Mouse (Mus musculus): ENCODE measurements around the gene Kank1. TPM values are rescaled to one million over a fixed set of nuclear protein-coding genes. Genes with fewer than 3 reads are reported as not detected.

Gene Kank1
- total and polyA plus RNA-seq, 2 experiments from 2014 or later: 27.0 to 41.2 TPM

GRCm38 (mm10) chr19:25344371-25344770 lies 107.6 kb downstream of the Kank1 start:
- peak; percentile 21 for DNase-seq (ENCODE audit: low spot score)
- ATAC-seq (ENCODE audit: insufficient read depth, low read depth): no peak
- Histone ChIP-seq H3K4me2 (ENCODE audit: low read depth, low read length) (peak overlapping the region; percentile 68), H3K9me3 (replicated peaks; ENCODE audit: control insufficient read depth, low read length) (no peaks in the 10 kb centered on the region), H3K4me1 (ENCODE audit: control insufficient read depth, insufficient read depth) (peaks cover 15% of the 10 kb centered on the region), H3K4me3 (ENCODE audit: low read depth, low read length) (peak overlapping the region; percentile 39), H3K27ac (ENCODE audit: low read depth) (peak overlapping the region; percentile 43; the same call in 1 of the 2 replicates), H3K36me3 (replicated peaks; ENCODE audit: control insufficient read depth, insufficient read depth, low read length) (no peaks in the 10 kb centered on the region), H3K9ac (replicated peaks; ENCODE audit: low read depth, low read length) (peak overlapping the region; percentile 48; the same call in 1 of the 2 replicates), H3K27me3 (ENCODE audit: control insufficient read depth, insufficient read depth, low read length) (no peaks in the 10 kb centered on the region)
- TF ChIP-seq EP300 (IDR thresholded peaks at IDR 0.05; ENCODE audit: low read depth) (no peak), CTCF (IDR thresholded peaks at IDR 0.05; ENCODE audit: low read depth) (no peak)
- 14% methylated on average over 6 of the region's 6 CpGs for WGBS

GRCm38 (mm10) chr19:25345972-25346371 lies 109.2 kb downstream of the Kank1 start:
- peaks cover 15% of the 10 kb centered on the region for H3K4me1 ChIP-seq (ENCODE audit: control insufficient read depth, insufficient read depth)
- no peak overlapping the region for H3K27ac ChIP-seq (ENCODE audit: low read depth)
- H3K4me3 ChIP-seq (ENCODE audit: low read depth, low read length): no peak overlapping the region
- DNase-seq (ENCODE audit: low spot score): no peak
- no peaks in the 10 kb centered on the region for H3K27me3 ChIP-seq (ENCODE audit: control insufficient read depth, insufficient read depth, low read length)
- no peak for TF ChIP-seq EP300 (IDR thresholded peaks at IDR 0.05; ENCODE audit: low read depth)
- TF ChIP-seq CTCF (IDR thresholded peaks at IDR 0.05; ENCODE audit: low read depth): no peak
- no peak for ATAC-seq (ENCODE audit: insufficient read depth, low read depth)
- WGBS: 86% methylated on average over 5 of the region's 5 CpGs
- H3K9me3 ChIP-seq (replicated peaks; ENCODE audit: control insufficient read depth, low read length): no peaks in the 10 kb centered on the region
- H3K9ac ChIP-seq (replicated peaks; ENCODE audit: low read depth, low read length): no peak overlapping the region
- H3K36me3 ChIP-seq (replicated peaks; ENCODE audit: control insufficient read depth, insufficient read depth, low read length): no peaks in the 10 kb centered on the region
- no peak overlapping the region for H3K4me2 ChIP-seq (ENCODE audit: low read depth, low read length)

DNA sequence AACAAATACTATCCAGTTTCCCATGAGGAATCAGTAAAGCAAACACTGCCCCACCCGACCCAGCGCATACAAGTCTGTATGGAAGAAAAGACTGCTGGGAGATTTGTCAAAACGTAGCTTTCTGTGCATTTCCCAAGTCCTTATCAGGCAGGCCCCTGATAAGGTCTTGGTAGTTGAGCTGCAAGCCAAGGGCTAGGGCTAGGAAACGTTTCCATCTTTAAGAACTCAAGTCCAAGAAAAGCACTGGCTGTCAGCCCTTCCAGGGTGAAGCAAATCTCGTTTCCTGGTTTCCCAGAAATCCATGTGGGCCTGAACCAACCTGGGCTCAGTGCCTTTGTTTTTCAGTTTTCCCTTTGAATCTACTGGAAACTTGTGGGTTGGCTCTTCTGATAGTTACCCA lies 110.7 kb downstream of the Kank1 start:
- H3K4me1 ChIP-seq (ENCODE audit: control insufficient read depth, insufficient read depth): peaks cover 15% of the 10 kb centered on the region
- 22% methylated on average over 5 of the region's 5 CpGs for WGBS

GRCm38 (mm10) chr19:25351257-25351955 lies 114.6 kb downstream of the Kank1 start:
- Histone ChIP-seq H3K27me3 (ENCODE audit: control insufficient read depth, insufficient read depth, low read length) (no peaks in the 10 kb centered on the region), H3K4me2 (ENCODE audit: low read depth, low read length) (no peak overlapping the region)

More for the DNA sequence above, 110.7 kb downstream of the Kank1 start:
- Histone ChIP-seq H3K9me3 (replicated peaks; ENCODE audit: control insufficient read depth, low read length) (no peaks in the 10 kb centered on the region), H3K9ac (replicated peaks; ENCODE audit: low read depth, low read length) (no peak overlapping the region), H3K27ac (ENCODE audit: low read depth) (0 out of 2 replicates have a peak overlapping the region, but pooled peaks have one; percentile 61), H3K27me3 (ENCODE audit: control insufficient read depth, insufficient read depth, low read length) (no peaks in the 10 kb centered on the region), H3K4me3 (ENCODE audit: low read depth, low read length) (no peak overlapping the region), H3K36me3 (replicated peaks; ENCODE audit: control insufficient read depth, insufficient read depth, low read length) (no peaks in the 10 kb centered on the region), H3K4me2 (ENCODE audit: low read depth, low read length) (no peak overlapping the region)
- DNase-seq (ENCODE audit: low spot score) (peak; percentile 73), ATAC-seq (ENCODE audit: insufficient read depth, low read depth) (peak; percentile 69)
- 0 out of 2 replicates have a peak, but pooled peaks have one; percentile 20 for TF ChIP-seq EP300 (IDR thresholded peaks at IDR 0.05; ENCODE audit: low read depth)
- TF ChIP-seq CTCF (IDR thresholded peaks at IDR 0.05; ENCODE audit: low read depth): no peak

GRCm38 (mm10) chr19:25357094-25357493 lies 120.3 kb downstream of the Kank1 start:
- Histone ChIP-seq H3K9ac (replicated peaks; ENCODE audit: low read depth, low read length) (no peak overlapping the region), H3K9me3 (replicated peaks; ENCODE audit: control insufficient read depth, low read length) (no peaks in the 10 kb centered on the region), H3K4me3 (ENCODE audit: low read depth, low read length) (no peak overlapping the region), H3K27ac (ENCODE audit: low read depth) (no peak overlapping the region), H3K27me3 (ENCODE audit: control insufficient read depth, insufficient read depth, low read length) (no peaks in the 10 kb centered on the region), H3K4me1 (ENCODE audit: control insufficient read depth, insufficient read depth) (peaks cover 47% of the 10 kb centered on the region), H3K4me2 (ENCODE audit: low read depth, low read length) (no peak overlapping the region), H3K36me3 (replicated peaks; ENCODE audit: control insufficient read depth, insufficient read depth, low read length) (no peaks in the 10 kb centered on the region)
- ATAC-seq (ENCODE audit: insufficient read depth, low read depth): no peak
- no peak for TF ChIP-seq EP300 (IDR thresholded peaks at IDR 0.05; ENCODE audit: low read depth)
- no peak for TF ChIP-seq CTCF (IDR thresholded peaks at IDR 0.05; ENCODE audit: low read depth)
- no peak for DNase-seq (ENCODE audit: low spot score)
- WGBS: 79% methylated on average over 11 of the region's 11 CpGs

More at GRCm38 (mm10) chr19:25351257-25351955, 114.6 kb downstream of the Kank1 start:
- no peaks in the 10 kb centered on the region for H3K9me3 ChIP-seq (replicated peaks; ENCODE audit: control insufficient read depth, low read length)
- H3K36me3 ChIP-seq (replicated peaks; ENCODE audit: control insufficient read depth, insufficient read depth, low read length): no peaks in the 10 kb centered on the region
- H3K4me1 ChIP-seq (ENCODE audit: control insufficient read depth, insufficient read depth): peaks cover 15% of the 10 kb centered on the region
- 69% methylated on average over 15 of the region's 15 CpGs for WGBS
- H3K27ac ChIP-seq (ENCODE audit: low read depth): no peak overlapping the region
- DNase-seq (ENCODE audit: low spot score) (no peak), ATAC-seq (ENCODE audit: insufficient read depth, low read depth) (no peak)
- no peak overlapping the region for H3K9ac ChIP-seq (replicated peaks; ENCODE audit: low read depth, low read length)
- no peak overlapping the region for H3K4me3 ChIP-seq (ENCODE audit: low read depth, low read length)
- TF ChIP-seq EP300 (IDR thresholded peaks at IDR 0.05; ENCODE audit: low read depth) (no peak), CTCF (IDR thresholded peaks at IDR 0.05; ENCODE audit: low read depth) (no peak)

Measured in heart, postnatal 0 days (tissue).